Mouse (Mus musculus) layer of hippocampus, postnatal 36 days (tissue): ENCODE measurements at regions not wholly inside any gene's neighbourhood (a gene's known extent, or its start where the extent isn't known, plus 50 kb on each side); places are given as distances from the start of the nearest gene placed in this dataset.
A peak's percentile ranks its signal among the peaks of the same experiment; 100 is the strongest.

Source experiments
- DNase-seq, 2 experiments: peaks; one replicate each; pipeline ENCODE4 v3.0.0; 2022

- DNase-seq = no peak
Measured at GRCm38 (mm10) chr8:127914914-127915313, 443.5 kb upstream of the Nrp1 start.

- DNase-seq = no peak
Measured at GRCm38 (mm10) chr8:127915591-127916028, 442.8 kb upstream of the Nrp1 start.

- DNase-seq = no peak
Measured at GRCm38 (mm10) chr8:127921925-127922324, 436.5 kb upstream of the Nrp1 start.

GRCm38 (mm10) chr8:127923321-127923720 is 435.1 kb upstream of the Nrp1 start:
- DNase-seq = no peak

- DNase-seq = no peak
Measured at GRCm38 (mm10) chr8:127932276-127932675, 426.1 kb upstream of the Nrp1 start.

GRCm38 (mm10) chr8:127936792-127937435 is 421.5 kb upstream of the Nrp1 start:
- peak; percentile 22 to 25 for DNase-seq

- peak; percentile 41 to 42 for DNase-seq
Measured at GRCm38 (mm10) chr8:127939284-127939985, 419.0 kb upstream of the Nrp1 start.

GRCm38 (mm10) chr8:127939986-127940359 is 418.4 kb upstream of the Nrp1 start:
- DNase-seq = no peak

- DNase-seq = no peak
Measured at GRCm38 (mm10) chr8:127942319-127942718, 416.1 kb upstream of the Nrp1 start.

- DNase-seq = no peak
Measured at GRCm38 (mm10) chr8:127944955-127945498, 413.4 kb upstream of the Nrp1 start.

GRCm38 (mm10) chr8:127957571-127957970 is 400.8 kb upstream of the Nrp1 start:
- no peak for DNase-seq

- DNase-seq = no peak
Measured at GRCm38 (mm10) chr8:127958351-127959044, 399.9 kb upstream of the Nrp1 start.

- no peak for DNase-seq
Measured at GRCm38 (mm10) chr8:127962862-127963261, 395.5 kb upstream of the Nrp1 start.

- no peak for DNase-seq
Measured at GRCm38 (mm10) chr8:127963625-127964024, 394.8 kb upstream of the Nrp1 start.

GRCm38 (mm10) chr8:127964801-127965200 is 393.6 kb upstream of the Nrp1 start:
- DNase-seq = no peak

- DNase-seq = no peak
Measured at GRCm38 (mm10) chr8:127965341-127965740, 393.1 kb upstream of the Nrp1 start.

GRCm38 (mm10) chr8:127968026-127968425 is 390.4 kb upstream of the Nrp1 start:
- no peak for DNase-seq

GRCm38 (mm10) chr8:127973194-127973593 is 385.2 kb upstream of the Nrp1 start:
- no peak for DNase-seq

- no peak for DNase-seq
Measured at GRCm38 (mm10) chr8:127977746-127978145, 380.7 kb upstream of the Nrp1 start.

- DNase-seq = no peak
Measured at GRCm38 (mm10) chr8:127979180-127980030, 379.0 kb upstream of the Nrp1 start.

GRCm38 (mm10) chr8:127982165-127982564 is 376.2 kb upstream of the Nrp1 start:
- no peak for DNase-seq

- DNase-seq = no peak
Measured at GRCm38 (mm10) chr8:127985616-127986015, 372.8 kb upstream of the Nrp1 start.
